Mouse (Mus musculus) neural tube, embryonic 11.5 days (tissue): Measurements from ENCODE around the gene Elovl4. TPM values are rescaled to one million over a fixed set of nuclear protein-coding genes. Genes with fewer than 3 reads are reported as not detected.

Source experiments
- ATAC-seq: fragments of 200-750 bp; cut with Nextera tagmentation; 2 replicates; pipeline ENCODE4 v1.8.0; 2017; ENCODE audit warnings: moderate number of reproducible peaks, mild to moderate bottlenecking, moderate TSS enrichment, moderate library complexity; ENCODE audit not compliant: insufficient read depth, low FRiP score, low TSS enrichment
- DNase-seq: peaks from one replicate; pipeline ENCODE4 v3.0.0-alpha.2; 2015; ENCODE audit warnings: low spot score
- H3K27ac ChIP-seq: fragments of 300-500 bp; sonication (generic); 2 replicates; pipeline ENCODE4 v1.5.1; 2014; ENCODE audit warnings: low read depth, mild to moderate bottlenecking, low read length
- H3K27me3 ChIP-seq: fragments of 300-500 bp; sonication (generic); 2 replicates; pipeline ENCODE4 v1.6.1; 2014; ENCODE audit warnings: mild to moderate bottlenecking, low read length, mixed read lengths; ENCODE audit not compliant: control insufficient read depth, insufficient read depth
- H3K36me3 ChIP-seq: fragments of 300-500 bp; sonication (generic); 2 replicates; pipeline ENCODE4 v1.6.1; 2014; ENCODE audit warnings: mild to moderate bottlenecking, low read length, moderate library complexity, mixed read lengths; ENCODE audit not compliant: control insufficient read depth, insufficient read depth
- H3K4me1 ChIP-seq: fragments of 300-500 bp; sonication (generic); 2 replicates; pipeline ENCODE4 v1.6.1; 2014; ENCODE audit warnings: low read length, mixed read lengths; ENCODE audit not compliant: control insufficient read depth, insufficient read depth
- H3K4me2 ChIP-seq: fragments of 300-500 bp; sonication (generic); 2 replicates; pipeline ENCODE4 v1.6.1; 2014; ENCODE audit warnings: low read depth, mild to moderate bottlenecking, moderate library complexity
- H3K4me3 ChIP-seq: fragments of 300-500 bp; sonication (generic); 2 replicates; pipeline ENCODE4 v1.5.1; 2014; ENCODE audit warnings: low read depth, low read length
- H3K9ac ChIP-seq: fragments of 300-500 bp; sonication (generic); 2 replicates; pipeline ENCODE4 v1.6.1; 2014; ENCODE audit warnings: mild to moderate bottlenecking, low read length
- H3K9me3 ChIP-seq: fragments of 300-500 bp; sonication (generic); 2 replicates; pipeline ENCODE4 v1.6.1; 2016; ENCODE audit warnings: low read length; ENCODE audit not compliant: control insufficient read depth
- whole genome bisulfite sequencing: fragments of 180-500 bp; shearing (Covaris S2); extraction: QIAGEN DNeasy Blood & Tissue Kit; methylation state at CpG from one replicate; pipeline ENCODE4 v1.1.7; 2014; 5-methylcytosine and 5-hydroxymethylcytosine counted together
- polyA plus RNA-seq: library from polyadenylated mRNA; unstranded; fragments of >200 nt; fragmentation: Nextera tagmentation; extraction: Ambion mirVana; gene quantifications from 2 replicates; pipeline ENCODE4 v1.2.1, GENCODE M21; 2014

Gene Elovl4
- polyA plus RNA-seq, 1 experiment from 2014 or later, result 41.2 TPM

- Histone ChIP-seq H3K27me3 (no peaks in the 10 kb centered on the region), H3K4me2 (no peak overlapping the region), H3K9me3 (no peaks in the 10 kb centered on the region), H3K4me1 (no peaks in the 10 kb centered on the region), H3K9ac (no peak overlapping the region), H3K4me3 (no peak overlapping the region), H3K36me3 (no peaks in the 10 kb centered on the region), H3K27ac (no peak overlapping the region)
- 76% methylated on average over 7 of the region's 7 CpGs for WGBS
- ATAC-seq (no peak), DNase-seq (no peak)
These were observed 13.1 kb upstream of the Elovl4 start for GRCm38 (mm10) chr9:83819188-83819587.

GRCm38 (mm10) chr9:83807562-83807961, 1.5 kb upstream of the Elovl4 start:
- Histone ChIP-seq H3K4me3 (no peak overlapping the region), H3K27ac (no peak overlapping the region), H3K4me2 (no peak overlapping the region), H3K4me1 (peaks cover 8% of the 10 kb centered on the region), H3K27me3 (no peaks in the 10 kb centered on the region), H3K9ac (no peak overlapping the region), H3K9me3 (no peaks in the 10 kb centered on the region), H3K36me3 (no peaks in the 10 kb centered on the region)
- 6% methylated on average over 2 of the region's 2 CpGs for WGBS
- DNase-seq (peak; percentile 28), ATAC-seq (no peak)

- Histone ChIP-seq H3K4me2 (peak overlapping the region; percentile 78), H3K36me3 (no peaks in the 10 kb centered on the region), H3K27me3 (no peaks in the 10 kb centered on the region), H3K4me3 (peak overlapping the region; percentile 69), H3K9ac (peak overlapping the region; percentile 82), H3K4me1 (peaks cover 8% of the 10 kb centered on the region), H3K9me3 (no peaks in the 10 kb centered on the region), H3K27ac (peak overlapping the region; percentile 88)
- DNase-seq (peak; percentile 76), ATAC-seq (peak; percentile 73)
- under 1% methylated on average over 37 of the region's 37 CpGs for WGBS
These were observed 707 bp downstream of the Elovl4 start for GRCm38 (mm10) chr9:83805164-83805976.

- Histone ChIP-seq H3K4me2 (no peak overlapping the region), H3K4me3 (no peak overlapping the region; the same call in 1 of the 2 replicates), H3K9ac (no peak overlapping the region), H3K27ac (no peak overlapping the region), H3K4me1 (peaks cover 8% of the 10 kb centered on the region), H3K36me3 (no peaks in the 10 kb centered on the region), H3K9me3 (no peaks in the 10 kb centered on the region), H3K27me3 (no peaks in the 10 kb centered on the region)
- DNase-seq, result no peak
- no peak for ATAC-seq
- 68% methylated on average over 13 of the region's 13 CpGs for WGBS
These were observed 1.7 kb downstream of the Elovl4 start for GRCm38 (mm10) chr9:83804341-83804740.

- no peak for DNase-seq
- no peaks in the 10 kb centered on the region for H3K4me1 ChIP-seq
- H3K27ac ChIP-seq, result no peak overlapping the region
- no peaks in the 10 kb centered on the region for H3K9me3 ChIP-seq
- no peaks in the 10 kb centered on the region for H3K36me3 ChIP-seq
- 89% methylated on average over 8 of the region's 8 CpGs for WGBS
- H3K27me3 ChIP-seq, result no peaks in the 10 kb centered on the region
- H3K4me3 ChIP-seq, result no peak overlapping the region
- ATAC-seq, result no peak
- no peak overlapping the region for H3K4me2 ChIP-seq
- no peak overlapping the region for H3K9ac ChIP-seq
These were observed 8.2 kb downstream of the Elovl4 start for GRCm38 (mm10) chr9:83797898-83798297.

GRCm38 (mm10) chr9:83796875-83797274, 9.2 kb downstream of the Elovl4 start:
- Histone ChIP-seq H3K4me2 (no peak overlapping the region), H3K9me3 (no peaks in the 10 kb centered on the region), H3K4me1 (no peaks in the 10 kb centered on the region), H3K36me3 (no peaks in the 10 kb centered on the region), H3K27ac (no peak overlapping the region), H3K9ac (no peak overlapping the region), H3K4me3 (no peak overlapping the region), H3K27me3 (no peaks in the 10 kb centered on the region)
- ATAC-seq, result no peak
- no peak for DNase-seq
- 92% methylated on average over 7 of the region's 7 CpGs for WGBS

GRCm38 (mm10) chr9:83789326-83789725, 16.8 kb downstream of the Elovl4 start:
- H3K9ac ChIP-seq, result no peak overlapping the region
- no peaks in the 10 kb centered on the region for H3K4me1 ChIP-seq
- no peak for DNase-seq
- 95% methylated on average over 6 of the region's 6 CpGs for WGBS
- no peak for ATAC-seq
- no peak overlapping the region for H3K4me2 ChIP-seq
- no peak overlapping the region for H3K27ac ChIP-seq
- H3K4me3 ChIP-seq, result no peak overlapping the region
- no peaks in the 10 kb centered on the region for H3K36me3 ChIP-seq
- no peaks in the 10 kb centered on the region for H3K9me3 ChIP-seq
- no peaks in the 10 kb centered on the region for H3K27me3 ChIP-seq

GRCm38 (mm10) chr9:83785501-83785900, 20.6 kb downstream of the Elovl4 start:
- WGBS, result 71% methylated on average over 1 of the region's 1 CpGs
- no peak for ATAC-seq

GRCm38 (mm10) chr9:83778317-83778960, 27.6 kb downstream of the Elovl4 start:
- no peak for ATAC-seq
- no peak for DNase-seq
- H3K27me3 ChIP-seq, result no peaks in the 10 kb centered on the region
- H3K4me1 ChIP-seq, result no peaks in the 10 kb centered on the region
- H3K9me3 ChIP-seq, result no peaks in the 10 kb centered on the region
- 82% methylated on average over 9 of the region's 9 CpGs for WGBS
- no peaks in the 10 kb centered on the region; the same call in 1 of the 2 replicates for H3K36me3 ChIP-seq
- no peak overlapping the region for H3K4me2 ChIP-seq
- H3K9ac ChIP-seq, result no peak overlapping the region
- no peak overlapping the region for H3K27ac ChIP-seq
- H3K4me3 ChIP-seq, result no peak overlapping the region

More at GRCm38 (mm10) chr9:83785501-83785900, 20.6 kb downstream of the Elovl4 start:
- no peak for DNase-seq
- Histone ChIP-seq H3K4me1 (no peaks in the 10 kb centered on the region), H3K27ac (no peak overlapping the region), H3K9ac (no peak overlapping the region), H3K27me3 (no peaks in the 10 kb centered on the region), H3K4me2 (no peak overlapping the region), H3K9me3 (no peaks in the 10 kb centered on the region), H3K36me3 (no peaks in the 10 kb centered on the region; the same call in 1 of the 2 replicates), H3K4me3 (no peak overlapping the region)
